Mouse (Mus musculus): Measurements from ENCODE around the gene Crk.

Crk gene

DNA sequence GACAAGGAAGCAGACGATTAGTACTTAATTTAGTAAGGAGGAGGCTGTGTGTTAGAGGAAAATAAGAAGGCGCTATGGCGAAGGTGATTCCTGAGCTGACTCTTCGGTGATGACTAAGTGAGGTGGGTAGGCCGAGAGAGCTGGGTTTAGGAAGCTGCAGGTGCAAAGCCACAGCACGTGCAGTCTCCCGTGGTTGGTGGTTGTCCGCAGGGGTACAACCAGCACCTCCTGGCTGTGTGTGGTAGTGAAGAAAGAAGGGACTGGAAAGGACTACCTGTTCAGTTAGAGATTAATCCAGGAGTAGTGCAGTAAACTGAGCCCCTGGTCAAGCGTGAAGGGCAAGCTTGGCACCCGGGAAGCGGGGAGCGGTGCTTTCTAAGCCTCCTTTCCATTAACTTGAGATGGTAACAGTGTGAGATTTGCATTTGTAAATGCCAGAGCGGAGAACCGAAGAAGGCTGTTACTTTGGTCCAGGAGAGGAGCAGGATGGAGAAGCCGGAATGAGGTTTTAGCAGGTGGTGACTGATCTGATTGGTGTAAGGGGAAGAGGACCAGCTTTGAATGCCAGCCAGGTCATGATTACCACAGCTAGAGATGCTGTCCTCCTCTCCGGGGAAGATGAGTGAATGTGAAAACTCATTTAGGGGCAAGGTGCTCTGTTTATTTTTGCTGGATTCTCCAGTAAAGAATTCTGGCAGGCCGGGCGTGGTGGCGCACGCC, 26.7 kb upstream of the Crk start:
- POLR2A ChIA-PET: interaction anchor here (0.6 to 7.1 kb wide), 43 partner anchors 8 to 406 kb away, joined by 3 to 73 read pairs (median 5); partner anchors contain the start of genes Inpp5k (in 3 of the 4), Crk (in 2 of the 4), Pitpna (in 1 of the 4) and Slc43a2 (in 1 of the 4)
- CTCF ChIA-PET: interaction anchor here in 3 of 4 experiments (0.5 to 2.2 kb wide), 12 partner anchors 12 to 652 kb away, joined by 3 to 10 read pairs (median 3); partner anchors contain the start of genes Crk (in 1 of the 3), Inpp5k (in 1 of the 3) and Rilp (in 1 of the 3)

DNA sequence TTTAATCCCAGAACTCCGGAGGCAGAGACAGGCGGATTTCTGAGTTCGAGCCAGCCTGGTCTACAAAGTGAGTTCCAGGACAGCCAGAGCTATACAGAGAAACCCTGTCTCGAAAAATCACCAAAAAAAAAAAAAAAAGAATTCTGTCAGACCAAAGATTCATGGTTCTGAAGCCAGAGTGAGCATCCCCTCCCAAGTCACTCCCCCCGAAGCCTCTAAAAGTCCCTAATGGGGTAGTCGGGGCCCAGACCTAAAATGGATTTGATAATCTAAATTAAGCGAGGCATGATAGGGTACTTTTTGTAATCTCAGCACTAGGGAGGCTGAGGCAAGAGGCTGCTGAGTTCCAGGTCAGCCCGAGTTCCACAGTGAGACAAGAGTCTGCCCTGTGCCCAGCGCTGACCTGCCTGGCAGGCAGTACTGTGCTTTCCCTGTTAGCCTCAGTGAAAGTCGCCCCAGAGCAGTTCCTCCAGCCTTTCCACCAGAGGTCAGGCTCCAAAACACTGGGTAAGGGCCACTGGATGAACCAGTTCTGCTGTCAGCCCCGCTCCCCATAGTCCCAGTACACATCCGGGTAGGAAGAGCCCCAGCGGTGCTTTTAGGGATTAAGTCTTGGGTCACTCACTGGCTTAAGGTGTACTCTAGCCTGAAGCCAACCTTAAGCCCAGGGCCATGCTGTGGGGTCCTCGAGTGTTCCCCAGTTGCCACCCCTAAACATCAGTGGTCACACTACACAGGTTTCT, 25.9 kb upstream of the Crk start:
- CTCF ChIA-PET: interaction anchor here in 3 of 4 experiments (0.6 to 1.2 kb wide), 4 partner anchors 46 to 330 kb away, joined by 3 to 12 read pairs (median 3); partner anchors contain the start of gene Rilp (in 1 of the 3)
- POLR2A ChIA-PET: interaction anchor here in 3 of 4 experiments (0.9 to 7.1 kb wide), 37 partner anchors 8 to 198 kb away, joined by 3 to 73 read pairs (median 7); partner anchors contain the start of genes Crk (in 2 of the 3), Inpp5k (in 2 of the 3), Tlcd2 (in 1 of the 3) and Wdr81 (in 1 of the 3)

DNA sequence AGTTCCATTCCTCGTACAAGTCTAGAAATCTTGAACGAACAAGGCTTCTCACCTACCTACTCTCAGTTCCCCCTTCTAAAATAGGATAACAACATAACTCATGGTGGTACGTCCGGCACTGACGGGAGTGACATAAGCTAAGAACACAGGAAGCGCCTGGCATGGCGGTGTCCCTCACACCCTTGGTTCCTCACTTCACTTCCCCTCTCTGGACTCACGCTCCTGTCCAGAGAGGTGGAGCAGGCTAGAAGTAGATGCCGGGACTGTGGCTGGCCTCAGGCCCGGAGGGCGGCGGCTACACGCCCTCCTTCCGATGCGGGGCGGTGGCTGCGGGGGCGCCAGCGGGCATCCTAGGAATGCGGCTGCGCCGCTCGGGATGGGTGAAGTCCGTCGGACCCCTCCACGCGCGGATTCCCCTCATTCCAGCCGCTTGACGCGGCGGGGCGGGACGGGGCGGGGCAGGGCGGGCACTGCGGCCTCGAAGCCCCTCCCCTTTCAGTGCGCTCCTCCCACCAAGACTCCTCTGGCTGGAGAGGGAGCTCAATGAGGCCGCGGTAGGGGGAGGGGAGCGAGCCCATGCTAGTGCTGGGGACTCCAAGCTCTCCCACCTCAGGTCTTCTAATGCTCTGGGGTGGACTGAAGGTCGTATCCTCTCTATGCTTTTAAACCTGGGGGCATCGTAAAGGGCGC, 25.1 kb upstream of the Crk start:
- POLR2A ChIA-PET: interaction anchor here in 3 of 4 experiments (0.6 to 7.1 kb wide), 61 partner anchors 9 to 821 kb away, joined by 3 to 73 read pairs (median 4); partner anchors contain the start of genes Ywhae (in 3 of the 3), Crk (in 2 of the 3), Rilp (in 2 of the 3) and Tlcd2 (in 2 of the 3)
- CTCF ChIA-PET: interaction anchor here in 3 of 4 experiments (0.5 to 2.1 kb wide), 6 partner anchors 18 to 329 kb away, joined by 3 to 12 read pairs (median 4); partner anchors contain the start of genes Crk (in 1 of the 3) and Rilp (in 1 of the 3)

- POLR2A ChIA-PET: interaction anchor here in 3 of 4 experiments (0.6 to 7.1 kb wide), 69 partner anchors 9 to 822 kb away, joined by 3 to 73 read pairs (median 5); partner anchors contain the start of genes Crk (in 3 of the 3), Ywhae (in 3 of the 3), Inpp5k (in 2 of the 3) and Rilp (in 2 of the 3)
- CTCF ChIA-PET: interaction anchor here in 3 of 4 experiments (0.6 to 2.1 kb wide), 5 partner anchors 24 to 144 kb away, joined by 3 to 10 read pairs (median 3); partner anchors contain the start of genes Crk (in 1 of the 3) and Rilp (in 1 of the 3)
These were observed 24.3 kb upstream of the Crk start for GRCm38 (mm10) chr11:75654471-75655390.

- ChIA-PET POLR2A (interaction anchor here in 3 of 4 experiments (0.6 to 7.1 kb wide), 36 partner anchors 9 to 359 kb away, joined by 3 to 73 read pairs (median 7); partner anchors contain the start of genes Crk (in 3 of the 3), Inpp5k (in 3 of the 3), Tlcd2 (in 2 of the 3) and Rilp (in 1 of the 3)), CTCF (interaction anchor here in 2 of 4 experiments (0.9 to 2.1 kb wide), 3 partner anchors 9 to 145 kb away, joined by 3 to 10 read pairs (median 3); partner anchors contain the start of gene Rilp (in 1 of the 2))
These were observed 23.2 kb upstream of the Crk start for GRCm38 (mm10) chr11:75655621-75656545.

DNA sequence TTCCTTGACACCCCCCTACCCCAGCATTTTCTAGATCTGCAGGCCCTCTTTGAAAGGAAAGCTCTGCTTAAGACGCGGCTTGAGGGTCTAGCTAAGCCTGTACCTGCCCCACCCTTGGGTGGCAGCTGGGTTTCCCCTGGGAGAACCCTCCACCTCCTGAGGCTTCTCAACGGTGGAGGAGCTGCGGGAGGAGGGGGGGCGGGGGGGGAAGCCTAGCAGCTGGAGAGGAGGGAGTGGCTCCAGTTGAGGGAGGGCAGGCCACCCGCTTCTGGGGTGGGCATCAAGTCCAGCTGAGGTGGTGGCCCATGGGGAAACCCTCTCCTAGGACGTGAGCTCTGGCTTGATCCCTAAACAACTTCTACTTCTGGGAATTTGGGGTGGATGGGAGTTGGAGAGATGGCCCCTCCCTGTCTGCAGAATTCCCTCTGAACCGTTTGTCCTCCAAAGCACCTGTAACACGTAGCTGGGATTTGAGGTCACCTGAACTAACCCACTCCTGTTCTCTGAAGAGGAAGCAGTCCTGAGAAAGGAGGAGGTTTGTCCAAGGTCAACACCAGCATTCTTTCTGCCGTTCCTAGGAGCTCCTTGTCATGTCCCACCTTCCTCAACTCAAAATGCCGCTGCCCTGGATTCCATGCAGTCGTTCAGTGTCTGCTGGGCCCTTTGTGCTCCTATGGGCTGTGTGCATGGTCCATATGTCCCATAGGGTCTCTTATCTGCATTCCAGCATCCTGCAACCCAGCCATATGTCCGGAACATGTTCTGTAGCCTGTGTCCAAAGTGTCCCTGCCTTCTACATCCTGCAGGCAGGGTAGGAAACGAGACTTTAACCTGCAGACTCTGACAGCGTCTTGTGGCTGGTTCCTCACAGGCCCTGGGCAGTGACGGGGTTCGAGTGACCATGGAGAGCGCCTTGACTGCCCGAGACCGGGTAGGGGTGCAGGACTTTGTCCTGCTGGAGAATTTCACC, 22.2 kb upstream of the Crk start:
- ChIA-PET POLR2A (interaction anchor here in 3 of 4 experiments (0.6 to 7.1 kb wide), 44 partner anchors 9 to 561 kb away, joined by 3 to 73 read pairs (median 4); partner anchors contain the start of genes Crk (in 3 of the 3), Inpp5k (in 3 of the 3), Tlcd2 (in 2 of the 3) and Dbil5 (in 1 of the 3)), CTCF (interaction anchor here in 2 of 4 experiments (0.9 kb wide), 2 partner anchors 8 to 10 kb away, joined by 3 read pairs; no protein-coding TSS in a partner anchor)

DNA sequence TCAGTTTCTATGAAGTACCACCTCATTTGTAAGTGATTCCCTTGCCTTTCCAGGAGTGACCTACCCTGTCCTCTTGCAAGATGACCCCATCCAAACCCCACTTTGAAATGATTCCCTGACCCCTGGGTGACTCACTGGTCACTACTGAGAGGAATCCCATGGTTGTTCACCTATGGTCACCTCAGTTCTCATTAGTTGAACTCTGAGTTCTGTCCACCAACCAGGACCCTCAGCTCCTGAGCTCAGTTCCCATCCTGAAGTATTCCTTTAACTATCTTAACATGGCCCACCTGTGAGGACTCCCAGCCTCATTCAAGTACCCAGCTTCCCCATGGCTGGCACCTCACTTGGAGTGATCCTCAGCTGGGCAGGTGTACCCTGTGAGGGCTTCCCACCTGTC, 21.2 kb upstream of the Crk start:
- POLR2A ChIA-PET: interaction anchor here in 2 of 4 experiments (1.9 to 7.1 kb wide), 3 partner anchors 14 to 197 kb away, joined by 7 to 73 read pairs (median 17); partner anchors contain the start of genes Crk (in 1 of the 2) and Tlcd2 (in 1 of the 2)
- CTCF ChIA-PET: no interaction called here

DNA sequence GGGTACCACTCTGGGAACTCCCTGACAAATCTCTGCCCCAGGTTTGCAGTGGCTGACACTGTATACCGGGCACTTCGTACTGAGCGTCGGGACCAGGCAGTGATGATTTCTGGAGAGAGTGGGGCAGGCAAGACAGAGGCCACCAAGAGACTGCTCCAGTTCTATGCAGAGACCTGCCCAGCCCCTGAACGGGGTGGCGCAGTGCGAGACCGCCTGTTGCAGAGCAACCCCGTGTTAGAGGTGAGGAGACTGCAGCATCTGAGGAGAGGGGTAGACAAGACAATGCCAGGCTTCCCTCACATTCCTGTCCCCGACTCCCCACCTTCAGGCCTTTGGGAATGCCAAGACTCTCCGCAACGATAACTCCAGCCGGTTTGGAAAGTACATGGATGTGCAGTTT, 20.7 kb upstream of the Crk start:
- ChIA-PET POLR2A (interaction anchor here in 1 of 4 experiments (7.1 kb wide), 1 partner anchor 22 kb away, joined by 73 read pairs; the partner anchor contains the start of gene Crk), CTCF (no interaction called here)

DNA sequence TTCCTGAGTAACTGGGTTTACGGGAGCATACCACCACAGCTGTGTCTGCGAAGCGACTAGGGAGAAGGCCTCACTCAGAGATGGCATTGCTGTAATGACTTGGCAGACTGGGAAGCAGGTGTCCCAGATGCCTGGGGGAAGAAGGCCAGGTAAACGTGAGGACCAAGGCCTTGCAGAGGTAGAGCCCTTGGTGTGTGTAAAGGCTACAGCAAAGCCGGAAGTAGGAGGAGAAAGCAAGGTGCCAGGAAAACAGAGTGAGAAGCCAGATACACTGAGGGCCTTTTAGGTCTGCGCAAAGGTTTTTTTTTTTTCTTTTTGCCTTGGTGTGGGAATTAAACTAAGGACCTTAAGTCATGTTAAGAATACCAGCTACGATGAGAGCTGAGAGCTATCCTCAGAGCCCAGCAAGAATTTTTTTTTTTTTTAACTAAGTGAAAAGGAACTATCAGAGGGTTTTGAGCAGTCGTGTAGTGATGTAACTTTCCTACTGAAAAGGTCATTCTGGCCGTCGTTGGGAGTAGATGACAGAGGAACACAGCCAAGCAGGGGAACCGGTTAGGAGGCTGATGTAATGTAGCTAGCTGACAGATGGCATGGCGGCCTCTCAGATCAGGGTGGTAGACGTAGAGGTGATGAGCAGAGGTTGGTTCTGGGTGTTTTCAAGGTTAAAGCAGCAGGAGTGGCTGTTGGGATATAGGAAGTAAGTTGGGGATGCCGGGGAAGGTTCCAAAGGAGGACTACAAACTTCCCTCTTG, 19.9 kb upstream of the Crk start:
- POLR2A ChIA-PET: interaction anchor here in 2 of 4 experiments (0.6 to 1.8 kb wide), 5 partner anchors 9 to 34 kb away, joined by 3 to 4 read pairs (median 3); no protein-coding TSS in a partner anchor
- CTCF ChIA-PET: interaction anchor here in 1 of 4 experiments (0.6 kb wide), 1 partner anchor 333 kb away, joined by 3 read pairs; no protein-coding TSS in a partner anchor

- POLR2A ChIA-PET: interaction anchor here in 3 of 4 experiments (0.5 to 2.0 kb wide), 11 partner anchors 8 to 156 kb away, joined by 3 to 10 read pairs (median 3); partner anchors contain the start of gene Myo1c (in 1 of the 3)
- CTCF ChIA-PET: no interaction called here
These were observed 18.9 kb upstream of the Crk start for GRCm38 (mm10) chr11:75660081-75660590.

GRCm38 (mm10) chr11:75660941-75661800, 17.9 kb upstream of the Crk start:
- ChIA-PET CTCF (no interaction called here), POLR2A (interaction anchor here in 2 of 4 experiments (0.6 to 3.2 kb wide), 13 partner anchors 9 to 73 kb away, joined by 3 to 15 read pairs (median 4); partner anchors contain the start of genes Crk (in 1 of the 2), Inpp5k (in 1 of the 2), Myo1c (in 1 of the 2) and Pitpna (in 1 of the 2))

DNA sequence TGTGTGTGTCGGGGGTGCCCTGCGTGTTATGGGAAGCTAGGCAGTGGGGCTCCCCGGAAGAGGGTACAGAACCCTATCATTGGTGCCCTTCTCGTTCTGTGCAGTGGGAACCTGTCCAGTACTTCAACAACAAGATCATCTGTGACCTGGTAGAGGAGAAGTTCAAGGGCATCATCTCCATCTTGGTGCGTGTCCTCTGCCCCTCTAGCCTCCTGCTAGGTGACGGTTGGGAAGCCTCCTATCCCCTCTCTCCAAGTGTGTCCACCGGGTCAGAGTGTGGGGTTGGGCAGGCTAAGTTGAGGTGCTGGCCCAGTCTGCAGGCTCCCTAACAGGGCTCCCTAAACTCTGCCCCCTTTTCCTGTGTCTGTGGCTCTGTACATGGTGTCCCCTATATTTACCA, 16.9 kb upstream of the Crk start:
- POLR2A ChIA-PET: interaction anchor here in 2 of 4 experiments (0.6 to 3.2 kb wide), 7 partner anchors 10 to 98 kb away, joined by 3 to 15 read pairs (median 4); partner anchors contain the start of genes Crk (in 1 of the 2), Myo1c (in 1 of the 2) and Pitpna (in 1 of the 2)
- CTCF ChIA-PET: no interaction called here

Data from embryonic stem cell, embryonic (primary cell).